Mouse (Mus musculus) limb, embryonic 15.5 days (tissue): Measurements from ENCODE around the gene Ide. TPM values are rescaled to one million over a fixed set of nuclear protein-coding genes. Genes with fewer than 3 reads are reported as not detected.

Experiments
- ATAC-seq: fragments of 200-750 bp; cut with Nextera tagmentation; 2 replicates; pipeline ENCODE4 v1.8.0; 2017; ENCODE audit warnings: low read depth, moderate TSS enrichment; ENCODE audit not compliant: insufficient number of reproducible peaks, low FRiP score, low TSS enrichment
- H3K27ac ChIP-seq: fragments of 300-500 bp; sonication (generic); 2 replicates; pipeline ENCODE4 v1.5.1; 2015; ENCODE audit warnings: moderate library complexity, mild to moderate bottlenecking, inconsistent platforms
- H3K27me3 ChIP-seq: fragments of 300-500 bp; sonication (generic); 2 replicates; pipeline ENCODE4 v1.6.1; 2015; ENCODE audit warnings: inconsistent platforms
- H3K36me3 ChIP-seq: fragments of 300-500 bp; sonication (generic); 2 replicates; pipeline ENCODE4 v1.6.1; 2015; ENCODE audit warnings: inconsistent platforms
- H3K4me1 ChIP-seq: fragments of 300-500 bp; sonication (generic); 2 replicates; pipeline ENCODE4 v1.6.1; 2015; ENCODE audit warnings: inconsistent platforms
- H3K4me2 ChIP-seq: fragments of 300-500 bp; sonication (generic); 2 replicates; pipeline ENCODE4 v1.6.1; 2015; ENCODE audit warnings: mild to moderate bottlenecking, inconsistent platforms
- H3K4me3 ChIP-seq: fragments of 300-500 bp; sonication (generic); 2 replicates; pipeline ENCODE4 v1.5.1; 2015; ENCODE audit warnings: mild to moderate bottlenecking, inconsistent platforms
- H3K9ac ChIP-seq: fragments of 300-500 bp; sonication (generic); 2 replicates; pipeline ENCODE4 v1.6.1; 2015; ENCODE audit warnings: inconsistent platforms
- H3K9me3 ChIP-seq: fragments of 300-500 bp; sonication (generic); 2 replicates; pipeline ENCODE4 v1.6.1; 2016; ENCODE audit warnings: inconsistent platforms
- WGBS: fragments of 180-500 bp; shearing (Covaris S2); methylation state at CpG from one replicate; pipeline ENCODE4 v1.1.7; 2015; 5-methylcytosine and 5-hydroxymethylcytosine counted together
- polyA plus RNA-seq: library from polyadenylated mRNA; unstranded; fragments of >200 nt; fragmentation: Nextera tagmentation; extraction: Ambion mirVana; gene quantifications from 2 replicates; pipeline ENCODE4 v1.2.1, GENCODE M21; 2015

Ide gene
- polyA plus RNA-seq, 1 experiment from 2014 or later, result 67.0 TPM

- Histone ChIP-seq H3K4me3 (no peak overlapping the region), H3K4me2 (no peak overlapping the region), H3K9me3 (no peaks in the 10 kb centered on the region), H3K27ac (no peak overlapping the region), H3K27me3 (no peaks in the 10 kb centered on the region), H3K4me1 (no peaks in the 10 kb centered on the region), H3K9ac (no peak overlapping the region), H3K36me3 (no peaks in the 10 kb centered on the region)
- ATAC-seq, result no peak
- 34% methylated on average over 5 of the region's 5 CpGs for WGBS
Measured at GRCm38 (mm10) chr19:37362545-37362944, 24.9 kb upstream of the Ide start.

DNA sequence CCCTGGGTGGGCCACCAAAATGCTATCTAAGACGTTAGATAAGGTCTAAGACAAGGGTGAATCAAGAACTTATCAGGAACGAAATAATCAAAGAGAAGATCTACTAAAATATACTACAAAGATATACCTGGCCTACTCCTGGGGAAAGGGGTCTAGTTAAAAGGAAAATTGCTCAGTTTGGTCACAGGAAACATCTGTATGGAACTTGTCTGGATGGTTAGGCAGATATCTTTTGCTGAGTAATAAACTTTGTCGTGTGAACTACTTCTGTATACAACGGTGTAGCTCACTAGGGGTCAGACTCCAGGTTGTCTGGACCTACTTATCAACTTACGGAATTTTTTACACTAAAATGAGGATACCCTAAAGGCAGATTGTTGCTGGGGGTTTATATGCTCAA, 22.4 kb upstream of the Ide start:
- Histone ChIP-seq H3K27me3 (no peaks in the 10 kb centered on the region), H3K9ac (no peak overlapping the region), H3K27ac (no peak overlapping the region), H3K4me3 (no peak overlapping the region), H3K4me2 (no peak overlapping the region), H3K36me3 (no peaks in the 10 kb centered on the region), H3K4me1 (no peaks in the 10 kb centered on the region), H3K9me3 (no peaks in the 10 kb centered on the region)
- no peak for ATAC-seq
- WGBS, result 63% methylated on average over 5 of the region's 5 CpGs

DNA sequence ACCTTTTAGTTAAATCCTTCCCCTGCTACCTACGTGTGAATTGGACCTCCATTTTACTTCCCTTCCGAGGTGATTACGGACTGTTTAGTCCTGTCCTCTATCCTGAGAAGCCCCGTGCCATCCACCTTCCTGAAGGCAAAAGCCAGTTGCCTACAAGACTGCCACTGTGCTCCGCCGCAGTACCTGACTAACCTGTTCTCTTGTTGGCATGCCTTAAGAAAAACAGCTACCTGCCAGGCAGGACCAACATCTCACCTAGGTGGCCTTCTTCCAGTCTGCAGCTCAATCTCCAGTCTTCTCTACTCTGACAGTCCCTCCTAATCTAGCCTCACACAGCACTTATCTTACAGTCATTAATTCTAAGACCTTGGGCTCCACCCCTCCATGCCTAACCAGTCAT, 15.7 kb upstream of the Ide start:
- Histone ChIP-seq H3K36me3 (peaks cover 10% of the 10 kb centered on the region), H3K4me1 (no peaks in the 10 kb centered on the region), H3K4me3 (no peak overlapping the region), H3K9me3 (no peaks in the 10 kb centered on the region), H3K27ac (no peak overlapping the region), H3K9ac (no peak overlapping the region), H3K27me3 (no peaks in the 10 kb centered on the region), H3K4me2 (no peak overlapping the region)
- ATAC-seq, result no peak
- WGBS, result 75% methylated on average over 6 of the region's 6 CpGs

DNA sequence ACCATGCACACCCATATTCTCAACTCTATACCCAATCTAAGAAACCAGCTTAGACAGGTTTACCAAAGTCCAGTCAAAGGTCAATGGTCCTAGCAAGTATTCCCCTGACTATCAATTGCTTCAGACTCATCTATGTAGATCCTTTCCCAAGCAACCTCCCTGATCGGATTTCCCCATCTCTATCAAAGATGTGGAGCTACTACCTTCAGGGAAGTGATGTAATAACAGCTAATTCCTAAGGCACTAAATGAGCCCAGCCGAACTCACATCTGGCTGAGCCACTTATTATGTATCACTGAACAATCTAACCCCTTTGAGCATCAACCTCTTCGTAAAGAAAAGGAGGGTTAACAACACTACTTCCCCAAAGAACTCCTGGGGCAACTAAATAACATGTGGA, 15.1 kb upstream of the Ide start:
- Histone ChIP-seq H3K9ac (no peak overlapping the region), H3K4me1 (no peaks in the 10 kb centered on the region), H3K4me3 (no peak overlapping the region), H3K9me3 (no peaks in the 10 kb centered on the region), H3K4me2 (no peak overlapping the region), H3K36me3 (peaks cover 10% of the 10 kb centered on the region), H3K27me3 (no peaks in the 10 kb centered on the region), H3K27ac (no peak overlapping the region)
- ATAC-seq, result no peak
- WGBS, result 71% methylated on average over 3 of the region's 3 CpGs

GRCm38 (mm10) chr19:37348952-37349351, 11.3 kb upstream of the Ide start:
- Histone ChIP-seq H3K27me3 (no peaks in the 10 kb centered on the region), H3K9me3 (no peaks in the 10 kb centered on the region), H3K4me2 (no peak overlapping the region), H3K27ac (no peak overlapping the region), H3K36me3 (peaks cover 10% of the 10 kb centered on the region), H3K4me3 (no peak overlapping the region), H3K4me1 (no peaks in the 10 kb centered on the region), H3K9ac (no peak overlapping the region)
- ATAC-seq, result no peak

GRCm38 (mm10) chr19:37348331-37348730, 10.7 kb upstream of the Ide start:
- WGBS, result 87% methylated on average over 10 of the region's 10 CpGs
- no peak for ATAC-seq
- Histone ChIP-seq H3K9me3 (no peaks in the 10 kb centered on the region), H3K9ac (no peak overlapping the region), H3K36me3 (peaks cover 10% of the 10 kb centered on the region), H3K4me3 (no peak overlapping the region), H3K27ac (no peak overlapping the region), H3K27me3 (no peaks in the 10 kb centered on the region), H3K4me2 (no peak overlapping the region), H3K4me1 (no peaks in the 10 kb centered on the region)

DNA sequence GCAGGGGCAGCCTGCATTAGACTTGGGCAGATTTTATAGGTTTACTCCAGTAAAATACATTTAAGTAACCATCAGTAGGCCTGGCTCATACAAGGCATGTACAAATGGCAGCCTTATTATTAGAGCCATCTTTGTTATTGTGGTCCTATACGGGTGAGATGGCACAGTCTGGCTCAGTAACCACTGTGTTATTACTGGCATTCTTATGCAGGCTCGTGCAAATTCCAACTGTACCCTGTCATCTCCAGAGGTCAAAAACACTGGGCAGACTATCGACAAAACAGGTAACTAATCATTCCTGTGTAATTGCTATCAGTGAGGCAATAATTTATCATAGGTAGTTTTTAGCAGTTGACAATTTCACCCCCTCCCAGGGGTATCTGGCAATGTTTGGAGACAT, 8.6 kb upstream of the Ide start:
- H3K27me3 ChIP-seq, result no peaks in the 10 kb centered on the region
- no peaks in the 10 kb centered on the region for H3K4me1 ChIP-seq
- no peaks in the 10 kb centered on the region for H3K9me3 ChIP-seq
- no peak overlapping the region for H3K4me2 ChIP-seq
- no peak overlapping the region for H3K9ac ChIP-seq
- H3K4me3 ChIP-seq, result no peak overlapping the region
- ATAC-seq, result no peak
- H3K27ac ChIP-seq, result no peak overlapping the region
- H3K36me3 ChIP-seq, result no peaks in the 10 kb centered on the region
- WGBS, result 64% methylated on average over 3 of the region's 3 CpGs

- 74% methylated on average over 5 of the region's 5 CpGs for WGBS
- H3K4me2 ChIP-seq, result no peak overlapping the region
- no peak for ATAC-seq
- no peak overlapping the region for H3K27ac ChIP-seq
- H3K9me3 ChIP-seq, result no peaks in the 10 kb centered on the region
- no peak overlapping the region for H3K9ac ChIP-seq
- no peaks in the 10 kb centered on the region for H3K4me1 ChIP-seq
- H3K36me3 ChIP-seq, result no peaks in the 10 kb centered on the region
- H3K27me3 ChIP-seq, result no peaks in the 10 kb centered on the region
- H3K4me3 ChIP-seq, result no peak overlapping the region
Measured at GRCm38 (mm10) chr19:37343899-37344298, 6.2 kb upstream of the Ide start.

- no peak for ATAC-seq
- Histone ChIP-seq H3K27ac (no peak overlapping the region), H3K4me1 (no peaks in the 10 kb centered on the region), H3K9ac (no peak overlapping the region), H3K4me3 (no peak overlapping the region), H3K4me2 (no peak overlapping the region), H3K36me3 (no peaks in the 10 kb centered on the region), H3K9me3 (no peaks in the 10 kb centered on the region), H3K27me3 (no peaks in the 10 kb centered on the region)
- 72% methylated on average over 5 of the region's 5 CpGs for WGBS
Measured at GRCm38 (mm10) chr19:37340931-37341330, 3.3 kb upstream of the Ide start.

- no peak overlapping the region for H3K9ac ChIP-seq
- no peaks in the 10 kb centered on the region for H3K9me3 ChIP-seq
- 67% methylated on average over 5 of the region's 5 CpGs for WGBS
- H3K27ac ChIP-seq, result no peak overlapping the region
- H3K4me1 ChIP-seq, result no peaks in the 10 kb centered on the region
- ATAC-seq, result no peak
- H3K4me3 ChIP-seq, result no peak overlapping the region
- H3K27me3 ChIP-seq, result no peaks in the 10 kb centered on the region
- H3K4me2 ChIP-seq, result no peak overlapping the region
- no peaks in the 10 kb centered on the region for H3K36me3 ChIP-seq
Measured at GRCm38 (mm10) chr19:37340495-37340894, 2.8 kb upstream of the Ide start.

DNA sequence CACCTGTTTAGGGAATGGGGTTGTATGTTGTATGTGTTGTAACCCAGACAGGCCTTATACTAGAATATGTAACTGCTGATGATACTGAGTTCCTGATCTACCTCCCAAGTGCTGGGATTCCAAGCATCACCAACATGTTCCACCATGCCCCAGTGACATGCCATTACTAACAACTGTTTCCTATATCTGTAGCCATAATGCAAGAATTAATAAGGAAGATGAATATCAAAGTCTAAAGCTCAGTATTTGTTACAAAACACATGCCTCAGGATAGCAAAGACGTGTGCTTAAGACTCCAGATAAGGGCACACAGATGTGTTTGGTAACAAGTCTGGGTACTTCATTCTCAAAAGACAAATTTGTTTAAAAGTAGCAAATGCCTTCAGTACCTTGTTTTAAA, 2.3 kb downstream of the Ide start:
- no peaks in the 10 kb centered on the region for H3K9me3 ChIP-seq
- no peak for ATAC-seq
- H3K36me3 ChIP-seq, result no peaks in the 10 kb centered on the region
- no peak overlapping the region for H3K4me2 ChIP-seq
- no peak overlapping the region for H3K27ac ChIP-seq
- H3K4me1 ChIP-seq, result no peaks in the 10 kb centered on the region
- H3K27me3 ChIP-seq, result no peaks in the 10 kb centered on the region
- no peak overlapping the region for H3K9ac ChIP-seq
- H3K4me3 ChIP-seq, result no peak overlapping the region
- WGBS, result 70% methylated on average over 1 of the region's 1 CpGs

DNA sequence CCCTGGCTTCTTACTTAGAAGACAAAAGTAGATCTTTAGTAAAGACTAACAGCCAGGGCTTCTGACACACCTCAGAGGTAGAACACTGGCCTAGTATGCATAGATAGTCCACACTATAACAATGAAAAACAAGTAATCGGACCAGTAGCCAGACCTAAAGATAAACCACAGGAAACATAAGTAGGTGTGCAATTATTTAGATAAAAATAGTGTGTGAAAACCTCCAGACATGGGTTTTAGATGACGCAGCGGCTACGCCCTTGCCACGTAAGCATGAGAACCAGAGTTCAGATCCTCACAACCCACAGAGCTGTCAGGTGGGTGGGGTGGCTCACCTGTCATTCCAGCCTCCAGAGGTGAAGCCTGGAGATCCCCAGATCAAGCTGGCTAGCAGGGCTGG, 4.3 kb downstream of the Ide start:
- H3K9me3 ChIP-seq, result no peaks in the 10 kb centered on the region
- H3K4me3 ChIP-seq, result no peak overlapping the region
- ATAC-seq, result no peak
- no peak overlapping the region for H3K27ac ChIP-seq
- H3K4me1 ChIP-seq, result no peaks in the 10 kb centered on the region
- WGBS, result 87% methylated on average over 5 of the region's 5 CpGs
- no peak overlapping the region for H3K9ac ChIP-seq
- H3K36me3 ChIP-seq, result peaks cover 9% of the 10 kb centered on the region
- no peak overlapping the region for H3K4me2 ChIP-seq
- no peaks in the 10 kb centered on the region for H3K27me3 ChIP-seq

DNA sequence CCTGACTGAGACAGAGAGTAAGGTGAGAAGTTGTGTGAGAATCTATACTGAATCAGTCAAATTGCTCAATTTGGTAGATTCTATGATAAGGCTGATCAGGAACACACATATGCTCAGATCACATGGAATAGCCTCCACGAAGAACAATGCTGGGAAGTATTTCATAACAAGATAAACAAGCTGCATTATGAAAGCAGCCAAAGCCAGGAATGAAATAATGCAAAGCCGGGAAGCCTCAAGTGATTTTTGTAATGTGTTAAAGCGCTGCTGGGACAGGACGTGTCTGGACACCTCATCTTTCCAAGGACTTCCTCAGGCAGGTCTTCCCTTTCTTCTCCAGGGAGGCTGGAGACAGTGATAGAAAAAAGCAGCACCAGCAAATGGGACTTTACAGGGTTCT, 4.9 kb downstream of the Ide start:
- no peaks in the 10 kb centered on the region for H3K27me3 ChIP-seq
- no peak for ATAC-seq
- no peak overlapping the region for H3K9ac ChIP-seq
- peaks cover 15% of the 10 kb centered on the region for H3K36me3 ChIP-seq
- no peaks in the 10 kb centered on the region for H3K4me1 ChIP-seq
- no peak overlapping the region for H3K27ac ChIP-seq
- WGBS, result 72% methylated on average over 4 of the region's 4 CpGs
- H3K4me2 ChIP-seq, result no peak overlapping the region
- no peak overlapping the region for H3K4me3 ChIP-seq
- no peaks in the 10 kb centered on the region for H3K9me3 ChIP-seq
